Mouse (Mus musculus): Measurements from ENCODE around the gene Exoc3l4.

- TF ChIP-seq POLR2A (IDR thresholded peaks at IDR 0.05; ENCODE audit: low read depth, low read length) (no peak), CTCF (IDR thresholded peaks at IDR 0.05; ENCODE audit: extremely low read depth, insufficient read depth, insufficient read length, insufficient replicate concordance) (no peak)
Measured at GRCm38 (mm10) chr12:111434164-111434744, 17.4 kb downstream of the Exoc3l4 start.
